Mouse (Mus musculus): Measurements from ENCODE around the gene Kcnip1.

DNA sequence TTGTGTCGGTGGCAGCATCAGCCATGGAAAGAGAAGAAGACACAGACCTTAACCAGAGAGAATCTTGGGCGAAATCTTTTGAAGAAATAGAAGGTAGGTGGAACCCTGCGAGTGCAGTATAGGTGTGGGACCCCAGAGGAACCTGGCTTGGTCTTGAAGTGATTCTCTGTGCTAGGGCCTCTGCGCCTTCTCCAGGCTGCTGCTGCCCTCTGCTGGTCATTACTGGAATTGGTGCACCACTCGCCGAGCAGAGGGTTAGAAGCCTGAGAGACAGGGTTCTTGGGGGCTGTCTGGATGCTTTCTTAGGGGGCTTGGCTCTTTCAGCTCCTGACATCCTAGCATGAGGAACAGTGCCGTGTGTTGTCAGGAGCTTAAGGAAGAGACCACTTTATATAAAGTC, 271.7 kb downstream of the Kcnip1 start:
- TF ChIP-seq POLR2A (IDR thresholded peaks at IDR 0.05; ENCODE audit: insufficient read depth, low read depth, low read length) (no peak), CTCF (IDR thresholded peaks at IDR 0.05; ENCODE audit: insufficient read depth, low read depth, low read length) (peak; percentile 78)
